Mouse (Mus musculus) kidney, embryonic 16.5 days (tissue): Measurements from ENCODE around the gene Tmcc3. TPM values are rescaled to one million over a fixed set of nuclear protein-coding genes. Genes with fewer than 3 reads are reported as not detected.

Experiments used
- ATAC-seq: fragments of 200-750 bp; cut with Nextera tagmentation; 2 replicates; pipeline ENCODE4 v1.8.0; 2017; ENCODE audit warnings: moderate TSS enrichment; ENCODE audit not compliant: low FRiP score, low TSS enrichment
- H3K27ac ChIP-seq: fragments of 300-500 bp; sonication (generic); 2 replicates; pipeline ENCODE4 v1.5.1; 2014; ENCODE audit warnings: low read length
- H3K27me3 ChIP-seq: fragments of 300-500 bp; sonication (generic); 2 replicates; pipeline ENCODE4 v1.6.1; 2014; ENCODE audit warnings: low read length, control low read depth, mixed read lengths; ENCODE audit not compliant: insufficient read depth
- H3K36me3 ChIP-seq: fragments of 300-500 bp; sonication (generic); 2 replicates; pipeline ENCODE4 v1.6.1; 2014; ENCODE audit warnings: low read length, control low read depth, mixed read lengths; ENCODE audit not compliant: insufficient read depth
- H3K4me1 ChIP-seq: fragments of 300-500 bp; sonication (generic); 2 replicates; pipeline ENCODE4 v1.6.1; 2014; ENCODE audit warnings: low read length, control low read depth, mixed read lengths; ENCODE audit not compliant: insufficient read depth
- H3K4me2 ChIP-seq: fragments of 300-500 bp; sonication (generic); replicated peaks from 2 replicates; pipeline ENCODE4 v1.6.1; 2014; ENCODE audit warnings: low read depth, low read length
- H3K4me3 ChIP-seq: fragments of 300-500 bp; sonication (generic); 2 replicates; pipeline ENCODE4 v1.5.1; 2014; ENCODE audit warnings: mild to moderate bottlenecking, low read length
- H3K9ac ChIP-seq: fragments of 300-500 bp; sonication (generic); replicated peaks from 2 replicates; pipeline ENCODE4 v1.6.1; 2014; ENCODE audit warnings: low read length
- H3K9me3 ChIP-seq: fragments of 300-500 bp; sonication (generic); 2 replicates; pipeline ENCODE4 v1.6.1; 2016; ENCODE audit warnings: low read length, control low read depth
- WGBS: fragments of 180-500 bp; shearing (Covaris S2); extraction: QIAGEN DNeasy Blood & Tissue Kit; methylation state at CpG from one replicate; pipeline ENCODE4 v1.1.7; 2014; 5-methylcytosine and 5-hydroxymethylcytosine counted together
- polyA plus RNA-seq: library from polyadenylated mRNA; unstranded; fragments of >200 nt; fragmentation: Nextera tagmentation; extraction: Ambion mirVana; gene quantifications from 2 replicates; pipeline ENCODE4 v1.2.1, GENCODE M21; 2015

Tmcc3 gene
- polyA plus RNA-seq, 1 experiment from 2014 or later: 8.0 TPM

- Histone ChIP-seq H3K27me3 (no peaks in the 10 kb centered on the region), H3K4me3 (no peak overlapping the region), H3K27ac (no peak overlapping the region), H3K4me1 (peaks cover 6% of the 10 kb centered on the region), H3K9ac (no peak overlapping the region), H3K4me2 (0 out of 2 replicates have a peak overlapping the region, but pooled peaks have one; percentile 7), H3K9me3 (no peaks in the 10 kb centered on the region), H3K36me3 (no peaks in the 10 kb centered on the region)
- no peak; the same call in 1 of the 2 replicates for ATAC-seq
- WGBS: 46% methylated on average over 8 of the region's 8 CpGs
Observed at GRCm38 (mm10) chr10:94450781-94451180, 139.0 kb downstream of the Tmcc3 start.

GRCm38 (mm10) chr10:94457454-94457853 is 145.7 kb downstream of the Tmcc3 start:
- ATAC-seq: no peak
- Histone ChIP-seq H3K4me3 (no peak overlapping the region), H3K4me1 (peaks cover 8% of the 10 kb centered on the region), H3K27me3 (no peaks in the 10 kb centered on the region), H3K27ac (no peak overlapping the region), H3K36me3 (no peaks in the 10 kb centered on the region), H3K9ac (no peak overlapping the region), H3K9me3 (no peaks in the 10 kb centered on the region), H3K4me2 (no peak overlapping the region)
- WGBS: 67% methylated on average over 1 of the region's 1 CpGs

GRCm38 (mm10) chr10:94458690-94459089 is 146.9 kb downstream of the Tmcc3 start:
- no peak overlapping the region for H3K4me3 ChIP-seq
- no peaks in the 10 kb centered on the region for H3K9me3 ChIP-seq
- peak; percentile 67; the same call in 1 of the 2 replicates for ATAC-seq
- H3K4me1 ChIP-seq: peaks cover 18% of the 10 kb centered on the region
- H3K4me2 ChIP-seq: no peak overlapping the region
- H3K9ac ChIP-seq: no peak overlapping the region
- H3K27ac ChIP-seq: no peak overlapping the region
- no peaks in the 10 kb centered on the region for H3K27me3 ChIP-seq
- H3K36me3 ChIP-seq: no peaks in the 10 kb centered on the region
- 23% methylated on average over 6 of the region's 6 CpGs for WGBS

GRCm38 (mm10) chr10:94461378-94461777 is 149.6 kb downstream of the Tmcc3 start:
- Histone ChIP-seq H3K36me3 (no peaks in the 10 kb centered on the region), H3K4me2 (no peak overlapping the region), H3K27ac (no peak overlapping the region), H3K9me3 (no peaks in the 10 kb centered on the region), H3K27me3 (no peaks in the 10 kb centered on the region), H3K9ac (no peak overlapping the region), H3K4me3 (no peak overlapping the region), H3K4me1 (peaks cover 38% of the 10 kb centered on the region)
- WGBS: 94% methylated on average over 3 of the region's 3 CpGs
- ATAC-seq: no peak

DNA sequence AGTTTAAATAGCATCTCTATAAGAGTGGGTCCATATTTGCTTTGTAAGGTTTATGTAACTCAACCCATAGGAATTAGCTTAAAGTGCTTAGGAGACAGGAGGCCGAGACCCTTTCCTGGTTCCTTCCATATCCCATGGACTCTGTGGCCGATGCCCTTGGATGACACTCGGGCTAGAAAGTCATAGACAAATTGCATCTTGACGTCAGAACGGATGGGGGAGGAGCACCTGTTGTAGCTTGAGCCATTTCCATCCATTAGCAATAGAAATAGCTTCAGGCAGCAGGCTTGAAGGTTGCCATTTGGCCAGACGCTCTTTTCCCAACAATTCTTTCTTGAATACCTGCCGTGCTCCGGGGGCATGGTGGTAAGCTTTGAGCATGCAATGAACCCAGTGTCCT is 150.1 kb downstream of the Tmcc3 start:
- Histone ChIP-seq H3K4me2 (no peak overlapping the region), H3K27me3 (no peaks in the 10 kb centered on the region), H3K9me3 (no peaks in the 10 kb centered on the region), H3K27ac (0 out of 2 replicates have a peak overlapping the region, but pooled peaks have one; percentile 49), H3K9ac (no peak overlapping the region), H3K4me3 (no peak overlapping the region), H3K4me1 (peaks cover 41% of the 10 kb centered on the region), H3K36me3 (no peaks in the 10 kb centered on the region)
- WGBS: 77% methylated on average over 8 of the region's 8 CpGs
- no peak for ATAC-seq

GRCm38 (mm10) chr10:94462386-94463064 is 150.8 kb downstream of the Tmcc3 start:
- ATAC-seq: peak; percentile 89

GRCm38 (mm10) chr10:94463410-94463809 is 151.7 kb downstream of the Tmcc3 start:
- Histone ChIP-seq H3K4me1 (peaks cover 40% of the 10 kb centered on the region), H3K27ac (no peak overlapping the region; the same call in 1 of the 2 replicates), H3K27me3 (no peaks in the 10 kb centered on the region), H3K9me3 (no peaks in the 10 kb centered on the region), H3K4me2 (no peak overlapping the region), H3K4me3 (no peak overlapping the region), H3K36me3 (no peaks in the 10 kb centered on the region), H3K9ac (no peak overlapping the region)
- 73% methylated on average over 2 of the region's 2 CpGs for WGBS
- ATAC-seq: no peak

More at GRCm38 (mm10) chr10:94462386-94463064, 150.8 kb downstream of the Tmcc3 start:
- peak overlapping the region; percentile 49; the same call in 1 of the 2 replicates for H3K27ac ChIP-seq
- peaks cover 42% of the 10 kb centered on the region for H3K4me1 ChIP-seq
- 39% methylated on average over 15 of the region's 15 CpGs for WGBS
- H3K4me3 ChIP-seq: no peak overlapping the region
- H3K27me3 ChIP-seq: no peaks in the 10 kb centered on the region
- H3K4me2 ChIP-seq: no peak overlapping the region
- H3K9ac ChIP-seq: no peak overlapping the region
- no peaks in the 10 kb centered on the region for H3K9me3 ChIP-seq
- H3K36me3 ChIP-seq: no peaks in the 10 kb centered on the region

DNA sequence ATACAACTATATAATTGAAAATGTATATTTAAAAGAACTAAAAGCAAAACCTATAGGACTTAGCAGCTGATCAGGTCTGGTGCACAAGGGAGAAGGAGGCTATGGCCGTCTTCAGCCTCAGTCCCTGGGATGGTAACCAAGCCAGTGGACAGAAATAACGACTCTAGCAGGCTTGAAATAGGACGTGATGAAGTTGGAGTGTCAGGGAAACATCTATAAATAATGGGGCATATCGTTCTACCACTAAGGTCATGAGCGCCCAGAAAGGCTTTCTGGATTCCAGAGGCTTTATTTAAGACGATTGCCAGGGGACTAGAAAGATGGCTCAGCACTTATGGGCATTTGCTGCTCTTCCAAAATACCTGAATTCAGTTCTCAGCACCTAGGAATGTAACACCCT is 153.9 kb downstream of the Tmcc3 start:
- no peaks in the 10 kb centered on the region for H3K36me3 ChIP-seq
- WGBS: 45% methylated on average over 6 of the region's 6 CpGs

GRCm38 (mm10) chr10:94466313-94466712 is 154.6 kb downstream of the Tmcc3 start:
- no peak for ATAC-seq

More for the DNA sequence above, 153.9 kb downstream of the Tmcc3 start:
- H3K27me3 ChIP-seq: no peaks in the 10 kb centered on the region
- no peak overlapping the region for H3K4me3 ChIP-seq
- H3K9me3 ChIP-seq: no peaks in the 10 kb centered on the region
- H3K27ac ChIP-seq: no peak overlapping the region
- peaks cover 38% of the 10 kb centered on the region for H3K4me1 ChIP-seq
- H3K9ac ChIP-seq: no peak overlapping the region
- no peak for ATAC-seq
- H3K4me2 ChIP-seq: no peak overlapping the region

GRCm38 (mm10) chr10:94471487-94471886 is 159.7 kb downstream of the Tmcc3 start:
- H3K4me3 ChIP-seq: no peak overlapping the region
- no peaks in the 10 kb centered on the region for H3K9me3 ChIP-seq
- 52% methylated on average over 8 of the region's 8 CpGs for WGBS
- no peaks in the 10 kb centered on the region for H3K27me3 ChIP-seq
- H3K27ac ChIP-seq: no peak overlapping the region
- H3K4me2 ChIP-seq: no peak overlapping the region
- no peak overlapping the region for H3K9ac ChIP-seq
- no peak for ATAC-seq
- H3K4me1 ChIP-seq: 0 out of 2 replicates have a peak, but pooled peaks cover 4% of the 10 kb centered on the region
- no peaks in the 10 kb centered on the region for H3K36me3 ChIP-seq

More at GRCm38 (mm10) chr10:94466313-94466712, 154.6 kb downstream of the Tmcc3 start:
- Histone ChIP-seq H3K4me1 (peaks cover 38% of the 10 kb centered on the region), H3K9me3 (no peaks in the 10 kb centered on the region), H3K4me3 (no peak overlapping the region), H3K27ac (no peak overlapping the region), H3K9ac (no peak overlapping the region), H3K27me3 (no peaks in the 10 kb centered on the region), H3K36me3 (no peaks in the 10 kb centered on the region), H3K4me2 (no peak overlapping the region)
- 48% methylated on average over 7 of the region's 7 CpGs for WGBS
